Mouse (Mus musculus) CH12.LX (cell line): Measurements from ENCODE around the gene Tbx3. TPM values are rescaled to one million over a fixed set of nuclear protein-coding genes. Genes with fewer than 3 reads are reported as not detected.

Source experiments
- DNase-seq: peaks from one replicate; pipeline ENCODE4 v3.0.0-alpha.2; 2013; ENCODE audit errors: extremely low read depth
- H3K27ac ChIP-seq: 2 replicates; pipeline ENCODE4 v1.5.1; 2012; ENCODE audit warnings: low read depth, mild to moderate bottlenecking, control low read depth, moderate library complexity; ENCODE audit not compliant: insufficient read depth
- H3K27me3 ChIP-seq: replicated peaks from 2 replicates; pipeline ENCODE3; 2012; ENCODE audit warnings: inconsistent platforms
- H3K36me3 ChIP-seq, 2 experiments: replicated peaks in 1 of 2; 2 replicates each; pipeline versions ENCODE3 to v1.6.1; 2012; ENCODE audit warnings: inconsistent platforms in 1 of 2, low read length in 1 of 2, mild to moderate bottlenecking in 1 of 2, mixed read lengths in 1 of 2, moderate library complexity in 1 of 2; ENCODE audit not compliant: control insufficient read depth in 1 of 2, insufficient read depth in 1 of 2
- H3K4me1 ChIP-seq, 2 experiments: 2 replicates each; pipeline ENCODE4 v1.6.1; 2012; ENCODE audit warnings: inconsistent platforms in 1 of 2, moderate library complexity in 1 of 2; ENCODE audit not compliant: insufficient read depth in 2 of 2, control insufficient read depth in 1 of 2
- H3K4me2 ChIP-seq: 2 replicates; pipeline ENCODE4 v1.6.1; 2012; ENCODE audit warnings: low read depth, mild to moderate bottlenecking, control low read depth; ENCODE audit not compliant: poor library complexity, insufficient read depth, severe bottlenecking
- H3K4me3 ChIP-seq, 3 experiments: fragments of 150-350 bp in 1 of 3; sonication (generic) in 1 of 3; replicated peaks in 1 of 3; 2 replicates each; pipeline versions ENCODE3 to v1.5.1; 2011 to 2012; ENCODE audit warnings: low read depth in 2 of 3, low read length in 2 of 3, mild to moderate bottlenecking in 2 of 3, moderate library complexity in 2 of 3, control low read depth in 1 of 3, improper control_type of control experiment in 1 of 3, inconsistent platforms in 1 of 3, mixed read lengths in 1 of 3; ENCODE audit not compliant: poor library complexity in 1 of 3
- H3K79me2 ChIP-seq: replicated peaks from 2 replicates; pipeline ENCODE4 v1.6.1; 2012; ENCODE audit warnings: mild to moderate bottlenecking, moderate library complexity; ENCODE audit not compliant: control insufficient read depth, poor library complexity, insufficient read depth, severe bottlenecking; ENCODE audit errors: extremely low read depth
- H3K9ac ChIP-seq: 2 replicates; pipeline ENCODE4 v1.6.1; 2012; ENCODE audit warnings: low read depth, mild to moderate bottlenecking, control low read depth, moderate library complexity; ENCODE audit not compliant: insufficient read depth
- H3K9me3 ChIP-seq: replicated peaks from 2 replicates; pipeline ENCODE3; 2012; ENCODE audit warnings: low read length, inconsistent platforms, mixed read lengths
- CHD1 ChIP-seq: IDR thresholded peaks from 2 replicates; pipeline ENCODE4 v1.6.1; 2012; ENCODE audit warnings: low read depth, low read length, improper control_type of control experiment, inconsistent platforms
- CTCF ChIP-seq, 2 experiments: IDR thresholded peaks in 1 of 2; conservative IDR thresholded peaks in 1 of 2; 2 replicates each; pipeline ENCODE4 v1.5.1; 2011 to 2012; ENCODE audit warnings: low read depth in 2 of 2, low read length in 2 of 2, improper control_type of control experiment in 1 of 2, inconsistent platforms in 1 of 2, mild to moderate bottlenecking in 1 of 2, moderate library complexity in 1 of 2
- EP300 ChIP-seq: IDR thresholded peaks from 2 replicates; pipeline ENCODE4 v1.6.1; 2011; ENCODE audit warnings: low read length, improper control_type of control experiment
- ETS1 ChIP-seq: conservative IDR thresholded peaks from 2 replicates; pipeline ENCODE4 v1.6.1; 2012; ENCODE audit warnings: low read depth, mild to moderate bottlenecking, inconsistent platforms, low read length, improper control_type of control experiment, moderate library complexity
- IRF4 ChIP-seq: IDR thresholded peaks from 2 replicates; pipeline ENCODE4 v1.6.1; 2014; ENCODE audit warnings: low read depth, mild to moderate bottlenecking, inconsistent platforms, low read length, improper control_type of control experiment
- JUND ChIP-seq: conservative IDR thresholded peaks from 2 replicates; pipeline ENCODE4 v1.6.1; 2011; ENCODE audit warnings: low read depth, low read length, improper control_type of control experiment
- KAT2A ChIP-seq: IDR thresholded peaks from 2 replicates; pipeline ENCODE4 v1.6.1; 2012; ENCODE audit warnings: low read length, improper control_type of control experiment, inconsistent platforms; ENCODE audit not compliant: insufficient replicate concordance
- MAX ChIP-seq: IDR thresholded peaks from 2 replicates; pipeline ENCODE4 v1.6.1; 2011; ENCODE audit warnings: low read length, improper control_type of control experiment
- MAZ ChIP-seq: IDR thresholded peaks from 2 replicates; pipeline ENCODE4 v1.6.1; 2012; ENCODE audit warnings: low read depth, mild to moderate bottlenecking, inconsistent platforms, low read length, improper control_type of control experiment, moderate library complexity
- MEF2A ChIP-seq: IDR thresholded peaks from 2 replicates; pipeline ENCODE4 v1.6.1; 2014; ENCODE audit warnings: low read depth, mild to moderate bottlenecking, inconsistent platforms, low read length, improper control_type of control experiment, borderline replicate concordance
- MXI1 ChIP-seq: IDR thresholded peaks from 2 replicates; pipeline ENCODE4 v1.6.1; 2011; ENCODE audit warnings: mild to moderate bottlenecking, low read depth, low read length, improper control_type of control experiment
- MYC ChIP-seq: IDR thresholded peaks from 2 replicates; pipeline ENCODE4 v1.6.1; 2011; ENCODE audit warnings: low read depth, mild to moderate bottlenecking, improper control_type of control experiment, low read length
- NRF1 ChIP-seq: IDR thresholded peaks from 2 replicates; pipeline ENCODE4 v1.6.1; 2014; ENCODE audit warnings: low read depth, mild to moderate bottlenecking, inconsistent platforms, low read length, improper control_type of control experiment, moderate library complexity
- PAX5 ChIP-seq: IDR thresholded peaks from 2 replicates; pipeline ENCODE4 v1.6.1; 2012; ENCODE audit warnings: low read length, inconsistent platforms, mixed read lengths
- POLR2AphosphoS2 ChIP-seq: IDR thresholded peaks from 2 replicates; pipeline ENCODE4 v1.6.1; 2011; ENCODE audit warnings: low read depth, low read length, improper control_type of control experiment
- RAD21 ChIP-seq: IDR thresholded peaks from 2 replicates; pipeline ENCODE4 v1.6.1; 2011; ENCODE audit warnings: low read depth, mild to moderate bottlenecking, low read length, improper control_type of control experiment, moderate library complexity
- TBP ChIP-seq: conservative IDR thresholded peaks from 2 replicates; pipeline ENCODE4 v1.6.1; 2011; ENCODE audit warnings: low read depth, low read length, improper control_type of control experiment
- USF1 ChIP-seq: IDR thresholded peaks from 2 replicates; pipeline ENCODE4 v1.6.1; 2014; ENCODE audit warnings: low read depth, mild to moderate bottlenecking, inconsistent platforms, low read length, improper control_type of control experiment
- ZKSCAN1 ChIP-seq: IDR thresholded peaks from 2 replicates; pipeline ENCODE4 v1.6.1; 2012; ENCODE audit warnings: low read depth, inconsistent platforms, low read length, improper control_type of control experiment, borderline replicate concordance
- dilution Hi-C: fragments of 300-500 bp; cut with MboI; formaldehyde crosslinking; loops from 2 replicates; pipeline ENCODE4 v1.14.3; 2020; ENCODE audit warnings: low sequenced_read_pairs; ENCODE audit not compliant: extremely low pct_unique_long_range_greater_than_20kb, extremely low pct_ligation_motif_present
- in situ Hi-C: fragments of 300-500 bp; cut with MboI; formaldehyde crosslinking; loops from 3 replicates; pipeline ENCODE4 v1.14.3; 2019; ENCODE audit warnings: low sequenced_read_pairs, low pct_ligation_motif_present, low pct_unique_long_range_greater_than_20kb, mixed read lengths
- polyA plus RNA-seq: library from polyadenylated mRNA; unstranded; fragments of >175 nt; gene quantifications from 2 replicates; pipeline ENCODE4 v1.2.1, GENCODE M21; 2012; ENCODE audit warnings: low read depth; ENCODE audit not compliant: insufficient read length
- total RNA-seq, 2 experiments: library from RNA; depleted of rRNA; stranded (reverse); fragments of 300-350 nt in 1 of 2; fragments of >200 nt in 1 of 2; gene quantifications; 2 replicates each; pipeline ENCODE4 v1.2.3; 2012 to 2014

Tbx3 gene
- total and polyA plus RNA-seq, 3 experiments: not detected

DNA sequence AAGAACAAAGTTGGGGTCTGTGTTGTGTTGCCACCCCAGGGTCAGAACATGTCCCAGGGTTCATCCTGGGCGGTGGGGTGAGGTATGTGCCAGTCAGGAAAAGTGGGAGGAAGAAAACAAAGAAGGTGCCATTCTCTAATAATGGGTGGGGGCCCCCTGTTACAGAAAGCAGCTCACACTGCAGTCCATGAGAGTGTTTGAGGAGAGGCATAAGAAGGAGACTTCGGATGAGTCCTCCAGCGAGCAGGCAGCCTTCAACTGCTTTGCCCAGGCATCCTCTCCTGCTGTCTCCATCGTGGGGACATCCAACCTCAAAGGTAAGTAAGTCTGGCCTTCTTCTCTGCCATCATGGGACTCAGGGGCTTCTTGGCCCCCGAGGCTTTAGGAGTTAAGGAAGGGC lies 8.0 kb downstream of the Tbx3 start:
- Histone ChIP-seq H3K9me3 (peaks cover 78% of the 10 kb centered on the region), H3K9ac (no peak overlapping the region), H3K4me3 (no peak overlapping the region), H3K36me3 (no peaks in the 10 kb centered on the region), H3K79me2 (no peaks in the 10 kb centered on the region), H3K27ac (no peak overlapping the region), H3K4me2 (no peak overlapping the region), H3K27me3 (no peaks in the 10 kb centered on the region), H3K4me1 (no peaks in the 10 kb centered on the region)
- in situ Hi-C loops (loop anchor here (25.0 kb wide), 1 partner anchor 791 kb away; no protein-coding TSS in a partner anchor), dilution Hi-C loops (no loop called here)
- DNase-seq: no peak
- TF ChIP-seq MEF2A (no peak), CHD1 (no peak), ETS1 (no peak), TBP (no peak), RAD21 (no peak), PAX5 (no peak), POLR2AphosphoS2 (no peak), USF1 (no peak), ZKSCAN1 (no peak), MXI1 (no peak), KAT2A (no peak), MYC (no peak), IRF4 (no peak)

DNA sequence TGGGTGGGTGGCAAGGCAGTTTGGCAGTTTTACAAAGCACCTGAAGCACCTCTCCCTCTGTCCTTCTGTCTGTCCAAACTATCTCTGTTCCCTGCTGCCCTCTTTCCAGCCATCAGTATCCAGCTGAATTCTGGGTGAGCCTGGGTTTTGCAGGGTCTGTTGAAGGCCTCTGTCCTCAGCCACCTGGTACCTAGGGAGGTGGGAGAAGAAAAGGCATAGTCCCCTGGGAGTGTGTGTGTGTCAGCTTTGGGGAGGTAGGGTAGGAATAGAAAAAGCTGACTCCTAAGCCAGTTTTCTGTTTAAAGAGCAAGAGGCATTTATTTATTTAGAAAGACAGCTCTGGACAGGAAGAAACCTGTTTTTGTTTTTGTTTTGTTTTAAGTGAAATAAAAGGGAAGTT lies 8.6 kb downstream of the Tbx3 start:
- no peak for DNase-seq
- in situ Hi-C loops (loop anchor here (25.0 kb wide), 1 partner anchor 792 kb away; no protein-coding TSS in a partner anchor), dilution Hi-C loops (no loop called here)
- TF ChIP-seq USF1 (no peak), ETS1 (no peak), POLR2AphosphoS2 (no peak), JUND (no peak), EP300 (no peak), MAZ (no peak), CTCF (conservative IDR thresholded peaks at IDR 0.05 in 1 of 2, IDR thresholded peaks at IDR 0.05 in 1 of 2; ENCODE audit: low read depth in 2 of 2, low read length in 2 of 2) (no peak), NRF1 (no peak), MEF2A (no peak), MAX (no peak)
- Histone ChIP-seq H3K4me1 (no peaks in the 10 kb centered on the region), H3K4me2 (no peak overlapping the region), H3K36me3 (no peaks in the 10 kb centered on the region), H3K27ac (no peak overlapping the region), H3K79me2 (no peaks in the 10 kb centered on the region), H3K4me3 (no peak overlapping the region), H3K27me3 (no peaks in the 10 kb centered on the region), H3K9ac (no peak overlapping the region), H3K9me3 (peaks cover 76% of the 10 kb centered on the region)
